Mouse (Mus musculus) lung, postnatal 0 days (tissue): ENCODE data around the gene Abcg2.
"Not testable (repeated sequence)": the region's sequence is repeated elsewhere in the genome, so short reads cannot be mapped to it uniquely, and the experiment has no call there.

ENCODE experiments used
- CTCF ChIP-seq: IDR thresholded peaks from 2 replicates; pipeline ENCODE4 v1.5.1; 2016; ENCODE audit warnings: antibody characterized with exemption, mild to moderate bottlenecking
- EP300 ChIP-seq: IDR thresholded peaks from 2 replicates; pipeline ENCODE4 v1.6.1; 2016; ENCODE audit warnings: antibody characterized with exemption, mild to moderate bottlenecking, control low read depth

GRCm38 (mm10) chr6:58544971-58545370 lies 39.4 kb upstream of the Abcg2 start:
- not testable (repeated sequence) for TF ChIP-seq CTCF, EP300
